Mouse (Mus musculus): ENCODE measurements around the gene Prtn3. TPM values are rescaled to one million over a fixed set of nuclear protein-coding genes. Genes with fewer than 3 reads are reported as not detected.

The Prtn3 gene
- total RNA-seq (2021) = 1 to 10 TPM in 1 of 2 experiments, not detected in 1; 1.1 TPM
- long read RNA-seq, experiment 1, partial matches to known transcripts = 0 of 1 reads
- long read RNA-seq, experiment 1, other reads (novel, unspliced or antisense) = 0 of 1 reads
- long read RNA-seq, experiment 2, partial matches to known transcripts = 0 of 2 reads
- long read RNA-seq, experiment 2, other reads (novel, unspliced or antisense) = 1 of 2 reads

DNA sequence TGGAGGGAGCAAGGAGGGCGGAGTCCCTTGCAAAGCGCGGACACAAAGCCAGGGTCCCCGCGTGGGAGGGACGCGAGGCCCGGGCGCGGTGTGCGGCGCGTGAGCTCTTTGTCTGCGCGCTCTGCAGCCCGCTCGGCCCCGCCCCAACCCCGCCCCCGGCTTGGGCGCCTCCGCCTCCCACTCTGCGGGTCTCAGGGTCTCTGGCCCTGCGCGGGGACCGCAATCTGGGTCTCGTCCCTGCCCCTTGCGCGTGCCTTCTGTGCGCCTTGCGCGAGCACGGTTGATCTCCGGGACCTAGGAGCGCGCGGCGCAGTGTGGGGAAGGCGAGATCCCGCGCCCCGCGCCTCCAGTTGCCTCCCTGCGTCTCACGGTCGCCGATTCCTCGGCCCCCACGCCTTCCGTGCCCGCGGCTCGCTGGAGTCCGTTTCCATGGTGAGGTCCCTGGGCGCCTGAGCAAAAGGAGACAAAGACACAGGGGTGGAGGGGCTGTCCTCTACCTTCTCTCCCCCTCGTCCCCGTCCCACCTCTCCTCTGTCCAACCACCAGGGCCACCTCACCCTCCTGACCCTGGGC is at the start of gene Prtn3, which contains the start of gene Plppr3:
TSS of gene Prtn3 (plus strand) at position 187 of the 573 bp plus-strand sequence.
TSS of gene Plppr3 (minus strand) at position 345 of the 573 bp plus-strand sequence.
- DNase-seq (ENCODE audit: low spot score in 2 of 2) = no peak

GRCm38 (mm10) chr10:79831583-79831982 is 42.7 kb upstream of the Prtn3 start:
- DNase-seq (ENCODE audit: low spot score in 2 of 2) = no peak

GRCm38 (mm10) chr10:79832026-79832785 is 42.1 kb upstream of the Prtn3 start:
- DNase-seq (ENCODE audit: low spot score in 2 of 2) = no peak

- DNase-seq (ENCODE audit: low spot score in 2 of 2) = no peak
Measured at GRCm38 (mm10) chr10:79832786-79833181, 41.5 kb upstream of the Prtn3 start.

GRCm38 (mm10) chr10:79834769-79835398 is 39.4 kb upstream of the Prtn3 start:
- peak; percentile 82 to 85 for DNase-seq (ENCODE audit: low spot score in 2 of 2)

- no peak for DNase-seq (ENCODE audit: low spot score in 2 of 2)
Measured at GRCm38 (mm10) chr10:79836918-79837317, 37.4 kb upstream of the Prtn3 start.

- DNase-seq (ENCODE audit: low spot score in 2 of 2) = no peak
Measured at GRCm38 (mm10) chr10:79838151-79838550, 36.1 kb upstream of the Prtn3 start.

GRCm38 (mm10) chr10:79840091-79840490 is 34.2 kb upstream of the Prtn3 start:
- DNase-seq (ENCODE audit: low spot score in 2 of 2) = no peak

DNA sequence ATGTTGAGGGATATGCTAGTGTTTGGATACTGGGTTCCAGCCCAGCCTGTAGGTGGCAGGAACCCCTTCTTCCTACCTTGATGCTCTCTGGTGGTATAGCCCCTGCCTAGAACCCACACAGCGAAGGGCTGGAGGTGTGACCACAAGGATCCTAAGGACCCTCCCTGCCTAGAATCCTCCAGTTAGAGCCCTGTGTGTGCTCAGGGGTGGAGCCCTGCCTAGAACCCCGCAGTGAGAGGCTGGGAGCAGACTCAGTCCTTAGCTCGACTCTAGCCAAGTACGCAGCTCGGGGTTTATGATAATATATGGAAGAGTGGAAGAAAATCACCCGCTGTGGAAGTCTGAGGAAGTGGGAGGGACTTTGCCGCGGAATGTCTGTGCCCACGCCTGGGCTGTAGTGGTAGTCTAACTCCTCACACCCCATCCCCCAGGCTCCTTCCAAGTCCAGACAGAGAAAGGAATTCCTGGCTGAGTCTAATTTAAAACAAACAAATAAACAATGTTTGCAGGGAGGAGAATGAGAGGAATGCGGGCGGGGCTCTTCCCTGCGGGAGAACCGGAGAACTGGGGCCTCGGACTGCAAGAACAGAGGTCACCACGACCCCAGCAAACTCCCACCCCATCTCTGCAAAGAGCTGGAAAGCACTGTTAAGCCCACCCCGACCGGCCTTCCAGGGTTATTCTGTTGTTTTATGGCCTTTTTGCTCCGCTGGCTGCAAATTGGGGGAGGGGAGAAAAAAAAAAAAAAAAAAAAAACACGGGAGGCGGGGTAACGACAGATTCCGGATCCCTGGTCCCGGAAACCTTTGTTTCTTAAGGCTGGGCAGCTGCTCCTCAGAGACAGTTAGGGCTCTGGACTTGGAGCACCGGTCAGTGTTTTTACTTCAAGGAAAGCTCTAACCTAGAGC is 33.4 kb upstream of the Prtn3 start:
- DNase-seq (ENCODE audit: low spot score in 2 of 2) = no peak

DNA sequence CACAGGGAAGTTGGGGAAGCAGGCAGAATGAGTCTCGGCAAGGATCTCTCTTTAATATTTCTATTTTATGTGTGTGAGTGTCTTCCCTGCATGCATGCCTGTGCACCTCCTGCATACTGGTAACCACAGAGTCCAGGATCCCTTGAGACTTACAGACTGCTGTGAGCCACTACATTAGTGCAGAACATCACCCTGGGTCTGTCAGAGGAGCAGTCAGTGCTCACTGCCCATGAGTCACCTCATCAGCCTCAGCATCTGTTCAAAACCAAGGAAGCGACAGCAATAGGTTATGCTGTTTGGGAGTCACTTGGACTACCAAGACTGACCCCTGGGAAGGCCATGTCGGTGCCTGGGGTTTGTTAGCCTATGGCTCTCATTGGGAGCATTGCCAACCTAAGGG is 32.0 kb upstream of the Prtn3 start:
- DNase-seq (ENCODE audit: low spot score in 2 of 2) = no peak

DNA sequence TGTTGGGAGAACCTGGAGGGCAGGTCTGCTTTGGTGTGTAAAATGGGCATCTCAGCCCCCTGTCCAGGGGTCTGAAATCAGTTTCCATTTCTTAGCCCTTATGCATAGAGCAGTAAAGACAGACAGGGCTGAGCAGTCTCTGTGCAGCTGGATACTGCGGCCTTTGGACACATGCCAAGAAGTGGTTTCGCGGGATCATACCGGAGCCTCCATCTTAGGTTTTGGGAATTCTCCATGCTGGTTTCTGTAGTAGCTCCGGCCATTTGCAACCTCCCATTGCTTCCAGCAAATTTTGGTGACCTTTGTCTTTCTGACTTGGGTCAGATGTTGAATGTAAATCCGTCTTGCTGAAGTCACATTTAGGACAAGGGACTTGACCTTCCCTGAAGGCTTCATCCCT is 30.8 kb upstream of the Prtn3 start:
- DNase-seq (ENCODE audit: low spot score in 2 of 2) = no peak

DNA sequence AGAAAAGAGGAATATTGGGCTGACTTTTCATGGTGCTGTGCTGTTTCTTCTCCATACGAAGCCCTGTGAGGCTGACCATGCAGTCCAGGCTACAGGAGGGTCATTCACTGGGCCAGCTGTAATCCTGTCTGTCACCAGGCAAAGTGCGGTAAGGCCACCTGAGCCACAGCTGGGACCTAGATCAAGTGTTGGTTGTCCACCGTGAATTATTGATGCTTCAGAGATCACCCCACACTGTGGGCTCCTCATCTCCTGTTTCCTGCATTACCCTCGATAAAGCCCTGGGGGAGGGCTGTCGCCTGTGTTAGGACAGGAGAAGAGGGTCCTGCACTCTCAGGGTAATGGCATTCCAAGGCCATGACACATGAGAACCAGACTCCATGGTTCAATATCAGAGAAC is 27.7 kb upstream of the Prtn3 start:
- no peak for DNase-seq (ENCODE audit: low spot score in 2 of 2)

- no peak for DNase-seq (ENCODE audit: low spot score in 2 of 2)
Measured at GRCm38 (mm10) chr10:79849941-79850628, 24.2 kb upstream of the Prtn3 start.

DNA sequence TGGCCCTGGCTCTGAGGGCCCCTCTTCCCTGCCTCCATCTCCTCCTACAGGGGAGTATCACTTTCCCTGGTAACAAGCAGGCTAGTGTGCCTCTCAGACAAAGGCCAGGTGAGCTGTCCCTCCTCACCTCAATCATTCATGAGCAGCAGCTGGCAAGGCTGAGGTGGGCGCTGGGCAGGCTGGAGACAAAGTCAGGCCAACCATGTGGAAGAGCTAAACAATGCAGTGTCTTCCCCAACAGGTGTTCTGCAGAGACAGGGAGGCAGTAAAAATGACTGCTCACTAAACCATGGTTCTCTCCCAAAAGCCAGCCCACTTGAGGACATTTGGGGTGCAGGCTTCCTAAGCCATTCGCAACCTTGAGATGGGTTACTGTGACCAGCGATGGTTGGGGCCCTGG is 22.6 kb upstream of the Prtn3 start:
- DNase-seq (ENCODE audit: low spot score in 2 of 2) = no peak

DNA sequence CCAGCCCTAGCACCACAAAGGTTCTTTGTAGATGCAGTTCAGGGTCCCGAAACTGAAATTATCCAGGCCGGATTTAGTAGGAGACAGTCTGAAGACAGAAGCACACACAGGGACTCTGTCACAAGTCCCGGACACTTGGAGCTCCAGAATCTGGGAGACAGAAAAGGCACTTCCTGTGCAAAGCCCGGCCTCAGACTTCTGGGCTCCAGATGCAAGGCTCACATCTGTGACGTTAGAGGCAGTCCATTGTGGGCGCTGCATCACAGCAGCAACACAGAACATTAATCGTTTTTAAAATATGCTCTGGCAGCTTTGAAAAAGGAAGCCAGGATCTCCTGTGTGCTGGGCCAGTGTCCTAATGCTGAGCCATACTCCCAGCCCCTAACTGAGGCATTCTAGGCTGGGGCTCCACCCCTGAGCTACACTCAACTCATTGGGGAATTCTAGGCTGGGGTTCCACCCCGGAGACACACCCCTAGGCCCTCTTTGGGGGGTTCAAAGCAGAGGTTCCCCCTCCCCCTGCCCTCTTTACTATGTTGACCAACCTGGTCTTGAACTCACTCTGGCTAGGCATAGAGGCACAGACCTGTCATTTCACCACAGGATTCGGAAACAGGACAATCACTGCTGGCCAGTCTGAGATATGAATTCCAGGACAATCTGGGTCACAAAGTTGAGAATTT is 22.0 kb upstream of the Prtn3 start:
- DNase-seq (ENCODE audit: low spot score in 2 of 2) = peak in 1 of 2 experiments; percentile 29

- peak in 1 of 2 experiments; percentile 26 for DNase-seq (ENCODE audit: low spot score in 2 of 2)
Measured at GRCm38 (mm10) chr10:79852827-79853226, 21.4 kb upstream of the Prtn3 start.

GRCm38 (mm10) chr10:79853392-79853791 is 20.9 kb upstream of the Prtn3 start:
- DNase-seq (ENCODE audit: low spot score in 2 of 2) = peak; percentile 93 to 94

DNA sequence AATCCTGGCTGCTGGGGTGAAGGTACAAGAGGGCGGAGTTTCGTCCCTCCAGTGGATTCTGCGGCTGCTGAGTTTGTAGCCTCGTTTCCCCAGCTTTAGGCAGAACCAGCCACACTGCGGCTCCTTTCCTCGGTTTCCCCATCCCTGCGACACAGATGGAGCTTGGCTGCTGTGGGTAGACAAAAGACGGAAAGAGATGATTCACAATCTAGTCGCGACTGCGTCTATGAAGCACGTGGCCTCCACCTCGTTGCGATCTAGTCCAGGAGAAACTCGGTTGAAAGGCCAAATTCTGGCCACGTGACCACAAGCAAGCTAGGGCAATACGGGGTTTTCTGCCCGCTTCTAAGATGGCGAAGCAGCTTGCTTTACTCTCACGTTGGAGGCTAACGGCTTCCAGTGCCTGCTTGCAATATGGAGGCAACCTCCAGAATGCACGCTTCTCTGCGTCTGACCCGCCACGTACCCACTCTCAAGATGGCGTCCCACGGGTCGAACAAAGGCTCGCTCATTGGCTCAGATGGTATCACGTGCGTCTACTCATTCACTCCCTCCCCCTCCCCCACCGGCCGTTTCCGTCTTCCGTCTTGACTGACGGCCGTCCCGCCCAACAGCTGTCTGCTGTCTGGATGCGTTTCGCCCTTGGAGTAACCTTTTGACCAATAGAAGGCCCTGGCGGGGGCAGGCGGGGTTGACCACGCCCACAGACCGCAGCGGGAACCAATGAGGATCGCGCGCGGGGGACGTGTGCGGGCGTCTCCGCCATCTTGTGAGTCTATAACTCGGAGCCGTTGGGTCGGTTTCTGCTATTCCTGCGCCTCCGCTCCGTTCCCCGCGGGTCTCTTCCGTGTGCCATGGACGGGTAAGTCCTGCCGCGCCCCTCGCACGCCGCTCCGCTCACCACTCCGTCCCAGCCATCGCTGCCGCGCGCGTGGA is 20.1 kb upstream of the Prtn3 start, which contains the start of gene Ptbp1:
TSS of gene Ptbp1 (plus strand) at position 568 of the 936 bp plus-strand sequence.
- peak; percentile 97 for DNase-seq (ENCODE audit: low spot score in 2 of 2)

Measured in adrenal gland, adult 18-20 months (tissue).